Mouse (Mus musculus) embryo, embryonic 11.5 days (tissue): ENCODE data around the gene Gm20431.

Source experiments
- DNase-seq: peaks from one replicate; pipeline ENCODE4 v3.0.0-alpha.2; 2012; ENCODE audit warnings: low read depth, low spot score

The Gm20431 gene

DNA sequence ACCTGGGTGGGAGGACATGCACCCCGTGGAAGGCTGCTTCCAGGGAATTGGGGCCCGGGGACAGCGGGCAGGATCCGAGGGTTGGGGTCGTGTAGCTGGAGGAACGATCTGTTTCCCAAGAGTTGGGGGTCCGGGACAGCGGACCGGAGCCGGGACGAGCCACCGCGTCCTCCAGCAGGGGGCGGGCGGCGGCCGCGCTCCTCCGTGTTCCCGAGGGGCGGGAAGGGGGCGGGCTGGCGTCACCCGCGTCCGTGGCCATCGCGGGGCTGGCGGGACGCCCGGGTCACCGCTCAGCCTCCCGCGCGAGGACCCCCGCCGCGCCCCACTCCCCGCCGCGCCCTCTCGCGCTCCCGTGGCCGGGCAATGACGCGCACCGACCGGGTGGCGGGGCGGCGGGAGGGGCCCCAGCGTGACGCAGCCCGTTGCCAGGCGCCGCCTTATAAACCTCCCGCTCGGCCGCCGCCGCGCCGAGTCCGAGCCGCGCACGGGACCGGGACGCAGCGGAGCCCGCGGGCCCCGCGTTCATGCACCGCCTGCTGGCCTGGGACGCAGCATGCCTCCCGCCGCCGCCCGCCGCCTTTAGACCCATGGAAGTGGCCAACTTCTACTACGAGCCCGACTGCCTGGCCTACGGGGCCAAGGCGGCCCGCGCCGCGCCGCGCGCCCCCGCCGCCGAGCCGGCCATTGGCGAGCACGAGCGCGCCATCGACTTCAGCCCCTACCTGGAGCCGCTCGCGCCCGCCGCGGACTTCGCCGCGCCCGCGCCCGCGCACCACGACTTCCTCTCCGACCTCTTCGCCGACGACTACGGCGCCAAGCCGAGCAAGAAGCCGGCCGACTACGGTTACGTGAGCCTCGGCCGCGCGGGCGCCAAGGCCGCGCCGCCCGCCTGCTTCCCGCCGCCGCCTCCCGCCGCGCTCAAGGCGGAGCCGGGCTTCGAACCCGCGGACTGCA, 27.5 kb upstream of the Gm20431 start, which contains the start of gene Cebpb:
Gene Cebpb (plus strand): TSS at position 418 of the 954 bp plus-strand sequence.
- DNase-seq: peak; percentile 46

GRCm38 (mm10) chr2:167688126-167688497, 26.8 kb upstream of the Gm20431 start:
- DNase-seq: no peak

DNA sequence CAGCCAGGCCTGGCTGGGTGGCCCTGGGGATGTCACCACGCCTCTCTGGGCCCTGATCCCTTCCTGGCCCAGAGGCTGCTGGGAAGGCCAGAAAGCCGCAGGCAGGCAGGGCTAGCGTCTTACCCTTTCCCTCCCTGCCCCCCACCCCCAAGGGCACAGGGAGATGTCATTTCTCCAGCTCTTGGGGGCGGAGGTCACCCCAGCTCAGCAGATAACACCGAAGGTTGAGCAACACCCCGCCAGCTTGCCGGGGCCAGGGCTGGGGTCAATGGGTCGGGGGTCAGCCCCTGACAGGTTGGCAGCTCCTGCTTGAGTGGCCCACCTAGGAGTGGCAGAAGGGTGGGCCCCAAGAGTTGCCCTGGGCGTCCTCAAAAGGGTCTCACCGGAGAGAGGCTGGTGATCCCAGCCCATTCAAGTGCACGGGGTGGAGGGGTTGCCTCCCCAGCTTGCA, 26.4 kb upstream of the Gm20431 start:
- DNase-seq: no peak

- DNase-seq: no peak
Measured at GRCm38 (mm10) chr2:167687250-167687586, 25.9 kb upstream of the Gm20431 start.

DNA sequence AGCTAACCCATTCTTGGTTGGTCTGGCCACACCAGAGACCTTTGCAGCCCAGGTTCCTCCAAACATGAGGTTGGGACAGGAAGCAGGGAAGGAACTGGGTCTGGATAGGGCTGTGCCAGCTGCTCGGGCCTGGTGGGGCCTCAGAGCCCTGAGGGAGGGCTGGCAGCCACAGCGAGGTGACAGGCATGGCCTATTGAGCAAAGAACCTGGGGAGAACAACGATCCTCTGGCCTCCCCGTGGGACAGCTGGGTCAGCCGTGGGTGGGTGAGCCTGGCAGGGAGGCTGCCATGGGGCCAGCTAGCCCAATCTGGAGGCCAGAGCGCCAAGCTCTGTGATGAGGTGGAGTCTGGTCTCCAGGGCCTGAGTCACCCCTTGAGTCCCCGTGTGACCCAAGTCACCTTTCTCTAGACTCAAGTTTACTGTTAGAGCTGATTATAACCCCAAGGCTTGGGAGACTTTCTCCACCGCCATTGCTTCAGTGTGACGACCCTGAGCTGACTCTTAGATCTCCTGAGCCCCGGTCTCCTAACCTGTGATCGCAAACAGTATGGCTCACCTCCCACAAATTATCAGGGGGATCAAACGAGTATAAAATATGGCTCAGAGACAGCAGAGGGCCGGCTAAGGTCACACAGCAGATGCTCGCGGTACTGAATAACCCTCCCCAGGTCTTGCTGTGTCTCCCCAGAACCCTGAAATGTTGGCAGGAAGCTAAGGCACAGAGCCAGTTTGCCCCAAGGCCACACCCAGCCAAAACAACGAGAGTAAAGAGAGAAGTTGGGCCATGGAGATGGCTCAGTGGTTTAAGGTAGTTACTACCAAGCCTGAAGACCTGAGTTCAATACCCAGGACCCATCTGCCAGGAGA, 25.3 kb upstream of the Gm20431 start:
- no peak for DNase-seq

DNA sequence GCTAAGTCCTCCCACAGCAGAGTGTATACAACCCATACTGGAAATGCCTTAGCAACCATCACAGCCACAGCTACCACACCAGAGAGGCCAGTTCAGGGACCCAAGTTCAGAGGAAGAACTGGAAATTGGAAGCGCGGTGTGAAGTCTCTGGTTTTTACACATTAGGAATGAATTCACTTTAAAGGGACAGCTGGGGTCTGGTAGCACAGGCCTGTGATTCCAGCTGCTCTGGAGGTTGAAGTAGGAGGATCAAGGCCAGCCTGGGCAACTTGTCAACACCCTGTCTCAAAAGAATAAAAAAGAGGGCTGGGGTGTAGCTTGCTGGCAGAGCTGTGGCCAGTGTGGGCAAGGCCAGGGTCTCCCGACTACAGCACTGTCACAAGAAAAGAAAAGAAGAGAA, 24.6 kb upstream of the Gm20431 start:
- DNase-seq: no peak

DNA sequence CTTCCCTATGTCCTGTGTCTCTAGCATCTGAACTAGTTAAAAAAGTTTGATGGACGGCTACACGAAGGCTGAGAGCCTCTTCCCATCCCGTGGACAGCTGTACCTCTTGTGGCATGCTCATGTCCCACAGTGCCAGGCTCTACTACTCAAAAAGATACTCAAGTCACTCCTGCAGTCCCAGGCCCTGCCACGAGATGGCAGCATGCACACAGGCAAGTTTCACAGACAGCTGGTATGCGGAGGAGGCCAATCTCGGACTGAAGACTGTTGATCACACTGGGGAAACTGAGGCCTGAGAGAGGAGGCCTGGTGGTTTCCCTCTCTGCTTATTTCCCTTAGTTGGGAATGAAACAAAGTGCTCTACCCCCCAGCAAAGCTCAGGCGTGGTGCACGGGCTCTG, 23.8 kb upstream of the Gm20431 start:
- DNase-seq: peak; percentile 91

- DNase-seq: no peak
Measured at GRCm38 (mm10) chr2:167683721-167684120, 22.4 kb upstream of the Gm20431 start.

DNA sequence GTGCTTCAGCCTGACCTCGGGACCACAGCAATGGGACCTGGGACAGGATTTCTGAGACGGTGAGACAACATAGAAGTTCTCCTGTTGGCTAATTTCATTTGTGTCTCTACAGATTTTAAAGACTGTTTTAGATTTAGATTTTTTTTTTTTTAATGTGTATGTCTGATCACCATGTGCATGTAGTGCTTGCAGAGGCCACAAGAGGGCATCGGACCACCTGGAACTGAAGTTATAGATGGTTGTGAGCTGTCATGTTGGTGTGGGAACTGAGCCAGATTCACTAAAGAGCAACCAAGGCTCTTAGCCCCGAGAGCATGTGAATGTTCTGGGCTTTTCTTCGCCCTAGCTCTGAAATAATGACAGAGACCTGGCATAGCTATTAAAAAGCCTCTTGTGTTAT, 19.4 kb upstream of the Gm20431 start:
- no peak for DNase-seq

GRCm38 (mm10) chr2:167679902-167680430, 18.7 kb upstream of the Gm20431 start:
- peak; percentile 65 for DNase-seq

DNA sequence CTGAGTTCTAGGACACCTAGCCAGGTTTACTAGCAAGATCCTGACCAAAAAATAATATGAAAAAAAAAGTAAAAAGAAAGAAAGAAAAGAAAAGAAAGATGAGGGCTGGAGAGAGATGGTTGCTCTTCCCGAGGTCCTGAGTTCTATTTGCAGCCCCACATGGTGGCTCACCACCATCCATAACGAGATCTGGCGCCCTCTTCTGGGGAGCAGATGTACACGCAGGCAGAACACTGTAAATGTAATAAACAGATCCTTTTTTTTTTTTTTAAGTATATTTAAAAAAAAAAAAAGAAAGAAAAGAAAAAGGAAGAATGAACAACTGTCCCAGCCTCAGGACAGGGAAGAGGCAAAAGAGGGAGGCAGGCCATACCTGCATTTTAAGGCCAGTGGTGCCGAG, 17.3 kb upstream of the Gm20431 start:
- no peak for DNase-seq

DNA sequence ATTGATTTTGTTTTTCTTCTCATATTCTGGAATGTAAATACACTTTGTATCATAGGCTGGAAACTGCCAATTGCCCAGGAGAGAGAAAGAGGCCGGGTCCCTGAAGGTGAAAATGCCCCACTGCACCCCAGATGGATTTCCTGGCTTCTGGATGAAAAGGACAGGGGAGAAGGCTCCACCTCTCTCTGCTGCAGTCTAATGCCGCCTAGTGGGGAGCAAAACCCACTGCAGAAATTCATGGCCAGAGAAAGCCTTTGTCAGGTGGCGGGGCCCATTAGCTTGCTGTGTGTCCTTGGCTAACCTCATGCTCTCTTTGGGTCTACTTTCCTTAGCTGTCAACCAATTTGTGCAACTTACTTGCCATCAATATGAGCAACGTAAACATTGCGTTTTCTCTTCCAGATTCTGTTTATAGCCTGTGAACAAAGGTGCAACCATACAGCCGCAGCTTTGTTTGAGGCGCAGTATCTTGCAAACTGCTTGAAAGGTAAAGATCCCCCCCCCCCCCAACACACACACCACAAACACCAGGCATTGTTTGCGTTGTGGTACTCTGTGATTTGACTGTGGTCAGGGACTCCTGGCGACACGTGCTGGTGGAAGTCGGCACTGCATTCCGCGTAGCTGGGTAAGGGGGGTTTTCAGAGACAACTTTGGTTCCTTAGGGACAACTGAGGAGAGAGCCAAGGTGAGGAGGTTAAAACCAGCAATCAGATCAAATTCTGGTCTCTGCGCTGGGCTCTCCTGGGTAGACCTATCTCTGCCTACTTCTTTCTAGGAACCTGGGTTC, 14.0 kb upstream of the Gm20431 start:
- no peak for DNase-seq

DNA sequence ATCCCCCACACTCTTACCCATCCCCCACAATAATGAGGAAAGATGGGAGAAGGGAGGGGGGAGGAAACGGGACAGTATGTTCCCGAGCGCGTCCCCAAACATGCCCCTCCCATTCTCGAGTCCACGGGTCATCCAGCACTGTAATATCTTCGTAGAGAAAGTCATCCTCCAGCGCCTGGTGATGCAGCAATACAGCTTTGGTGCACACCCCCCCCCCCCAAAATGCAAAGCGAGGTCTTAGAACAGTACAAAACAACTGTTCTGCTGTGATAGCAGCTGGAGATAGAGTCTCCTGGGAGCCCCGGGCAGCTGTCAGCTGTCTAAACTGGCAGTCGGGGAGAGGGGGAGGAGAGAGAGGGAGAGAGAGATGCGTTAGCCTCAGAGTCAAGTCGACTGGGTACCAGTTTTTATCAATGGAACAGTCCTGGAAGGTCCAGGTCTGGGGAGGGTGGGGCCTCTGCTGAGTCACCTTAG, 11.0 kb upstream of the Gm20431 start:
- no peak for DNase-seq

- DNase-seq: no peak
Measured at GRCm38 (mm10) chr2:167671101-167671633, 9.9 kb upstream of the Gm20431 start.

DNA sequence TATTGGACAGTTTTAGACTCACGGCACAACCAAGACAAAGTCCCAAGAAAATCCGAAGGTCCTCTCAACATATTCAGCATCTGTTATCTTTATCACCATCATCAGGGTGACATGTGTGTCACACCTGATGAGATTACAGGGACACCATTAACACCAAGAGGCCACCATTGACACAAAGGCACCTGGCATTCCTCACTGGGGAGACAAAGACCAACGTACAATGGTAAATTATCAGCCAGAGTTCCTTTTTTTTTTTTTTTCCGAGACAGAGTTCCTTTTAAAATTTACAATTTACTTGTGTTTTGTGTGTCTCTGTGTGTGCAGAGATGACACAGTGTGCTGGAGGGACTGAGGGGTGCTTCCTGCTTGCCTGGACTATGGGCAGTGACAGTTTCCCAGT, 8.1 kb upstream of the Gm20431 start:
- DNase-seq: no peak

GRCm38 (mm10) chr2:167668426-167668825, 7.1 kb upstream of the Gm20431 start:
- DNase-seq: no peak

- no peak for DNase-seq
Measured at GRCm38 (mm10) chr2:167665972-167666713, 4.8 kb upstream of the Gm20431 start.

DNA sequence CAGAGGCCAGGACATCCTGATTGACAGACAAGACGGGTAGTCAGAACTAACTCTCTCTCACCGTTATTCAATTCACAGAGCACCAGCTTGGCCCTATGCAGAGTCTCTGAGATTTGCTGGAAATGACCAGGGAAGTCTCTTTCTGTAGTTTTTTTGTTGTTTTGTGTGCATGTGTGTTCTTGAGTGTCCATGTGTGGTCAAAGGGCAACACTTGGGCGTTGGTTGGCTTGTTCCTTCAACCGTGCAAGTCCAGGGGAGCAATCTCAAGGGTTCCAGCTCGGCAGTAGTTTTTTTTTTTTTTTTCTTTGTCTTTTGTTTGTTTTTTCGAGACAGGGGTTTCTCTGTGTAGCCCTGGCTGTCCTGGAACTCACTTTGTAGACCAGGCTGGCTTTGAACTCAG, 1.4 kb upstream of the Gm20431 start:
- no peak for DNase-seq

- no peak for DNase-seq
Measured at GRCm38 (mm10) chr2:167660611-167660971, 705 bp downstream of the Gm20431 start.

DNA sequence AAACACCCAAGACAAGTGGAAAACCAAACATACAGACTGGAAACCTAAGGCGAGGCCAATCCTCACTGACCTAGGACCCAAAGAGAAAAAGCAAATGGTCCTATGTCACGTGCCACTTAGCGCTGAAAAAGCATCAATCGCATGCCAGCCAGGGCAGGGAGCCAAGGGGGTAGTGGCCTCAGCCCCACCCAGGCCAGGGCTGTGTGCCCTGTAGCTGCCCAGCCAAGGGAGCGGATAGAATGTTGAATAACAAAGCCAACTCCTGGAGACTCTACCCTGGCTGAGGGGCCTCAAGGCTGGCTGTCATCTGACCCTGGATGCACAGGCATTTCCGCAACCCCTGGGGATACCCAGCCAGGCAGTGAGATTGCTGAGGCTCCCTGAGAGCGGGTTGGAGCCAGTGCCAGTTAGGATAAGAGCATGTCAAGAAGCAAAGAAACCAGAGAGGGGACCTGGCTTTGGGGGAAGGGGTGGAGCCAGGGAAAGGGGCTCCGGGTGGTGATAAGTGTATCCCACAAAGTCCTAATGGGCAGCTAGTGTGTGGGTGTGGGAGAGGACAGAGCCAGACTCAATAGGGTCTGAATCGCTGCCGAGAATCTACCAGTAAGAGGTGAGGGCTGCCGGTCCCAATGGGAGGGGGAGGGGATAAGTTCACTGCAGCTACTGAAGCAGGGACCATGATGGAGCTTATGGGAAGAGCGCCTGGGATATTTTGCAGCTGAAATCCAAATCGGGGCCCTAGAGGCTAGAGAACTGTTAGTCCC, 1.3 kb downstream of the Gm20431 start:
- no peak for DNase-seq
